Mouse (Mus musculus): ENCODE results near the gene Cdkn1b. TPM values are rescaled to one million over a fixed set of nuclear protein-coding genes. Genes with fewer than 3 reads are reported as not detected.

Cdkn1b gene
- 45.5 and 46.2 TPM in 2 replicates for polyA plus RNA-seq (2012)

GRCm38 (mm10) chr6:134920190-134921013 is at the start of gene Cdkn1b:
Gene Cdkn1b, plus strand, starts transcription at chr6:134920401.

GRCm38 (mm10) chr6:134898095-134898965 is 21.9 kb upstream of the Cdkn1b start, which contains the start of gene Gpr19:
Gene Gpr19, minus strand, starts transcription at chr6:134898578.

Other genes starting within 250 kb of the Cdkn1b start
- gene Dusp16, start 127.8 kb upstream of the Cdkn1b start, polyA plus RNA-seq (2012) = 5.6 and 6.0 TPM in 2 replicates
- 1.1 and 4.2 TPM in 2 replicates for gene Crebl2, start 90.2 kb upstream of the Cdkn1b start, polyA plus RNA-seq (2012)
- 4.8 and 5.4 TPM in 2 replicates for gene Gpr19, start 21.8 kb upstream of the Cdkn1b start, polyA plus RNA-seq (2012)
- 0.16 and 0.37 TPM in 2 replicates for gene Apold1, start 61.3 kb downstream of the Cdkn1b start, polyA plus RNA-seq (2012)
- 10.0 and 13.2 TPM in 2 replicates for gene Ddx47, start 91.2 kb downstream of the Cdkn1b start, polyA plus RNA-seq (2012)
- gene Gprc5a, start 145.2 kb downstream of the Cdkn1b start, polyA plus RNA-seq (2012) = 0.21 and 0.34 TPM in 2 replicates
- not detected in 2 replicates for gene Gprc5d, start 197.9 kb downstream of the Cdkn1b start, polyA plus RNA-seq (2012)

Measured in megakaryocyte-erythroid progenitor cell, adult 5 weeks (primary cell).